Mouse (Mus musculus) adrenal gland, postnatal 36 days (tissue): Measurements from ENCODE around the gene Adam23. TPM values are rescaled to one million over a fixed set of nuclear protein-coding genes. Genes with fewer than 3 reads are reported as not detected.

ENCODE experiments used
- DNase-seq, 2 experiments: peaks; one replicate each; pipeline ENCODE4 v3.0.0; 2021; ENCODE audit warnings: mixed read lengths in 1 of 2
- total RNA-seq, 2 experiments: library from RNA; stranded (reverse); gene quantifications; 2 replicates each; pipeline ENCODE4 v1.2.3; 2021

The Adam23 gene
- total RNA-seq, 2 experiments from 2014 or later, result 10.1 to 12.9 TPM

- no peak for DNase-seq
Measured at GRCm38 (mm10) chr1:63478946-63479345, 33.3 kb downstream of the Adam23 start.

- no peak for DNase-seq
Measured at GRCm38 (mm10) chr1:63484646-63485045, 39.0 kb downstream of the Adam23 start.

- DNase-seq, result no peak
Measured at GRCm38 (mm10) chr1:63486646-63487045, 41.0 kb downstream of the Adam23 start.

- DNase-seq, result no peak
Measured at GRCm38 (mm10) chr1:63491001-63491400, 45.3 kb downstream of the Adam23 start.

- no peak for DNase-seq
Measured at GRCm38 (mm10) chr1:63493325-63493724, 47.6 kb downstream of the Adam23 start.

GRCm38 (mm10) chr1:63507386-63507785 is 61.7 kb downstream of the Adam23 start:
- no peak for DNase-seq

GRCm38 (mm10) chr1:63508801-63509200 is 63.1 kb downstream of the Adam23 start:
- no peak for DNase-seq

- no peak for DNase-seq
Measured at GRCm38 (mm10) chr1:63511416-63511815, 65.7 kb downstream of the Adam23 start.

- DNase-seq, result peak; percentile 64 to 69
Measured at GRCm38 (mm10) chr1:63517800-63518199, 72.1 kb downstream of the Adam23 start.

GRCm38 (mm10) chr1:63518814-63519213 is 73.1 kb downstream of the Adam23 start:
- DNase-seq, result no peak

GRCm38 (mm10) chr1:63529901-63530300 is 84.2 kb downstream of the Adam23 start:
- peak; percentile 35 to 61 for DNase-seq

GRCm38 (mm10) chr1:63534271-63534827 is 88.7 kb downstream of the Adam23 start:
- no peak for DNase-seq

- no peak for DNase-seq
Measured at GRCm38 (mm10) chr1:63539884-63540613, 94.4 kb downstream of the Adam23 start.

GRCm38 (mm10) chr1:63544122-63544521 is 98.4 kb downstream of the Adam23 start:
- DNase-seq, result no peak

GRCm38 (mm10) chr1:63553039-63553438 is 107.3 kb downstream of the Adam23 start:
- no peak for DNase-seq

GRCm38 (mm10) chr1:63561772-63562520 is 116.3 kb downstream of the Adam23 start:
- peak in 1 of 2 experiments; percentile 11 for DNase-seq

GRCm38 (mm10) chr1:63563928-63564327 is 118.2 kb downstream of the Adam23 start:
- peak; percentile 50 to 52 for DNase-seq

- no peak for DNase-seq
Measured at GRCm38 (mm10) chr1:63566501-63566900, 120.8 kb downstream of the Adam23 start.

GRCm38 (mm10) chr1:63567031-63567430 is 121.3 kb downstream of the Adam23 start:
- DNase-seq, result no peak

- no peak for DNase-seq
Measured at GRCm38 (mm10) chr1:63572229-63572628, 126.5 kb downstream of the Adam23 start.

GRCm38 (mm10) chr1:63573432-63573831 is 127.7 kb downstream of the Adam23 start:
- DNase-seq, result peak; percentile 11 to 42

- no peak for DNase-seq
Measured at GRCm38 (mm10) chr1:63573864-63574611, 128.3 kb downstream of the Adam23 start.
